Mouse (Mus musculus): ENCODE measurements around the gene Lhx1.
A peak's percentile ranks its signal among the peaks of the same experiment; 100 is the strongest.

The Lhx1 gene

DNA sequence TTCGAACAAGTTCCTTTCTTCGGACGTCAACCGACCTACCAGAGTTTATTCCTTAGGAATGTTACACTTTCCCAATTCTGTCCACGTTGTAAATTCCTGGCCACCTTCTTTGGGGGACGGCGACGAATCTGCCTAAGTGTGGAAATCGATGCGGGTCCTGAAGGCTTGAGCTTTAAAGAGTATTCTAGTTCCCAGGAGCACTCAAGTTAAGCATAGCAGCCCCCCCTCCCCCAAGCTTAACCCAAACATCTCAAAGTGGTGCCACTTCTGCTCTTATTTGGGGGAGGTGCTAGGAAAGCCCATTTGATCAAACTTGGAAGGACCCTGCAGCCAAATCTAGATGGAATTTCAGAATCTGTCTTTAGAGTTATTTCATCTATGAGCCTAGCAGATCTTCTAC, 1.1 kb upstream of the Lhx1 start:
- DNase-seq (ENCODE audit: low spot score), result no peak

DNA sequence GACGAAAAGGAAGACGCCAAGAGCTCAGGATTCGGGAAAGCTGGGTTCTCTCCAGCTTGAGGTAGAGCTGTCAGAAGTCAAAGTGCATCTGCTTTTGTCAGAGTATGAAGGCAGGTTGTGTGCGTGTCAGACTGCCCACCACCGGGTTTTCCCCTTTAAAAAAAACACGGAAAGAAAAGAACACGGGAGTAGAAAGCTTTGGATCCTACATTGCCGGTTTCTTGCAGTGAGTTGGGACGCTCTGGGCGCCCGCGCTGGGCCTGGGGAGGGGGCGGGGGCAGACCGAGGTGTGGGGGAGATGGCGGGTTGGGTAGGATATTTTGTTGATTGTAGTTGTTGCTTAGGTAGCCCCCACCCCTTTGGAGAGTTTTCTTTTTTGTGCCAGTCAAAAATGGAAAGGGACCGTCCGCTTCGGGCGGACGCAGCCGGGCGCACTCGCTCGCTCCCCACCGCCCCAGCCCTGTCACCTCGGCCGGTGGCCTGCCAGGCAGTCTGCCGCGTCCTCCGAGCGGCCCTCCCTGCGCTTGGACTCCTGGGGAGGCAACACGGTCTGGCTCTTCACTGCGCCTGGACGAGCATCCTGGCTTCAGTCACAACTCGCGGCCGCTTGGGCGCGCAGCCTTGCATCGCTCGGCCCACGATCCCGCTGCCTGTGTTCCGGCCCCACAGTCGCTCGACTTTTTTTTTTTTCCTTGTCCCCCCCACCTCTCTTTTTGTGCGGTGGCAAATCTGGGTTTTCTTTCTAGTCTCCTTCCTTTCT, 644 bp downstream of the Lhx1 start:
- no peak for DNase-seq (ENCODE audit: low spot score)

DNA sequence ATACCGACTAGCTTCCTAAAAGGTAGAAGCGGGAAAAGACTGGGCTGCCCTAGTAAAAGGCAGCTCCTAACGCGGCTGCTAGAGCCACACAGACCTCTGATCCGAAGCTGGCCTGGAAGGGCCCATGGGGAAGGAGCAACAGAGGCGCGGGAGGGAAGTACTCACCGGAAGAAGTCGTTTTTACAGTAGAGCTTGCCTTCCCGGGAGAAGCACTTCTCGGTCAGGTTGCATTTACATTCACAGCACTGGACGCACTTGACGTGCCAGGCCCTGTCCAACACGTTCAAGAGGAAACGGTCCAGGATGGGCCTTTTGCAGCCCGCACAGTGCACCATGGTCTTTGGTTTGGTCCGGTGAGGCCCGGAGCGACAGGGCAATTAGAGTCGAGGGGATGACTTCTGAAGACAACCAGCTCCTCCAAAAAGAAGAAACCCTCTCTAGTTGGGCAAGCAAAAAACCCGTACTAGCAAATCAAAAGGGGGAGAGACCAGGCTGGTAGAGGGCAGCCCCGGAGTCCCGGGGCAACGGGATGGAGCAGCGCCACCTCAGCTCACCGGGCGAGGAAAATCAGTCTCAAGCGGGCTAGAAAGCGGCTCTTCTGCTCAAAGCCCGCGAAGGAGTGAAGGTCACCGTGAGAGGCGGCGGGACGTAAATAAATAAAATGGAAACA, 1.4 kb downstream of the Lhx1 start:
- DNase-seq (ENCODE audit: low spot score), result no peak

DNA sequence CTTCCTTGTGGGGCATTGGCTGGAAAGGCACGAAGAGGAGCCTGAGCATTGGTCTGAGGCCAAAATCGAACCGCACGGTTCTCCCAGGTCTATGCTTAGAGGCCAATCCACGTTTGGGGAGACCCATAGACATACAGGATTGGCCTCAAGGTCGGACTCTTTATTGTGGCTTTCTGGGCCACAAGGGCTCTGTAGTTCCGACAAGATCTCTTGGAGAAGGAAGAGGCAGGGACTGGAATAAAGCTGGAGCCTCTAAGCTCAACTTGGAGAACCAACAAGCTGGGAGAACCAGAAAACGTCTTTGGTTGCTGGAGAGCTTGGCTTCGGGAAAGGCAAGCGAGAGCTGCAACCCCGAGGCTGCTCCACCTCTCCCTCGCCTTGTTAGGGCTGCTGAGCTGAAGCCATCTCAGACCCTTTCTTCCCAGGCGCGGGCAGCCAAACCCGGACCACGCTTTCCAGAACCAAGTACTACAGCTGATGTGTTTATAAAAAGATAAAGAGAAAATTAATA, 2.0 kb downstream of the Lhx1 start:
- no peak for DNase-seq (ENCODE audit: low spot score)

DNA sequence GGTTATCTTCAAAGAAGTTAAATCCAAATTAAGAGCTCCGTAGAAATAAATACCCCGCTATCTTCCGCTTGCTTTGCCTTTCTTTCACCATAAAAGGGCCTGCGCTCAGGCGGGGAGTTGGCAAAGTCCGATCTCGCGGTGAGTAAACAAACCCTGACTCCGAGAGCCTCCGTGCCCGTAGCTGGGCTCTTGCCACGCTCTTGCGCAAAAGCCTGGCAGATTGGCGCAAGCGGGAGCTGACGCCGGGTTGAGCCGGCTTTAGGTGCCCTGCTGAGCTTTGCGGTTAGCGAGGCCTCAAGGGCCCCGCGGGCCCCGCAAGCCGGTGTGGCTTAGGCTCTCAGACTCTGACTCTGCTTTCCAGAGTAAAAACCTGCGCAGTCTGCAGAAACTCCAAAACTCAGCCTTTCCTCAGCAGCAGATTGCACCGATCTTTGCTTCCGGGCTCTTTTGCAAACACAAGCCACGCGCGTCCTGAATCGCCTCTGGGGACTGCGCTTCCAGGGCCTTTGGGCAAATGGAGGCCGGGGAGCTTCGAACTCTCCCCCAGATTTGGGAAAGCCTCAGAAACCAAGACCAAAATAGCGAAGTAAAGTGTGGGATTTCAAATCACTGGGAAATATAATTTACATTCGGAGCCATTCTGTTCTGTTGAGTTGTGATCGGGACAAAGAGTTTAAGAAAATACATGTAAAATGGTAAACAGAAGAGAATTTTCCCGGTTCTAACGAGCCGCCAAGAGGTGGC, 2.6 kb downstream of the Lhx1 start:
- no peak for DNase-seq (ENCODE audit: low spot score)

DNA sequence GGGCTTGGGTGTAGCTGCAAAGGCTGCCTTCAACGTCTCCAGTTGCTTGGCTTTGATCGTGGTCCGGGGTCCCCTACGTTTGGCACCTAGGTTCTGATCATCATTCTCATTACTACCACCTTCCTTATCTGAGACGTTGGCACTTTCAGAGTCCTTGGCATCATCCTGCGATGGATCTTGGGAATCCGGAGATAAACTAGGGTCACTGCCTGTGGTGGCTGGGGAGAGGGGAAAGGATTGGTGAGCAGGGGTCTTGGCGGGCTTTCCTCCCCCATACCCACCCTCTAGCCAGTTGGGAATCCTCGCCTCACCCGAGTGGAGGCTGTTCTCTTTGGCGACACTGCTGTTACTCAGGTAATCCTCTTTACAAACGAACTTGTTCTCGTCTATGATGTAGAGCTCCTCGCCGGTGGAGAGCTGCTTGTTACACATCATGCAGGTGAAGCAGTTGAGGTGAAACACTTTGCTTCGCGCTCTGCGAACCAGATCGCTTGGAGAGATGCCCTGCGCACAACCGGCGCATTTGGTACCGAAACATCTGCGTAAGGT, 3.5 kb downstream of the Lhx1 start:
- DNase-seq (ENCODE audit: low spot score), result no peak

DNA sequence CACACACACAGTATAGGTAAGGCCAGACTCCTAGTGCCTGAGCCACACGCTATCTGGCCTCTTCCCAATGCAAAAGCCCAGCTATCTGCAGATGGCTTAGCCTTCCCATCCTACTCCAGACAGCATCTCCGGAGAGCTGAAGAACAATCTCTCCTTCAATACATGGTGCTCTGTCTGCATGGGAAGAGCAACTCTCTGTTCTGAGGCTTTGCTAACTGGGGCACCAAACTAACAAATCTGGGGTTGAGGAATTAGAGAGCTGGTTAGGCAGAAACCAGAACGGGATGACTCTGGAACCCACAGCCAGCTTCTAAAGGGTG, 4.3 kb downstream of the Lhx1 start:
- no peak for DNase-seq (ENCODE audit: low spot score)

DNA sequence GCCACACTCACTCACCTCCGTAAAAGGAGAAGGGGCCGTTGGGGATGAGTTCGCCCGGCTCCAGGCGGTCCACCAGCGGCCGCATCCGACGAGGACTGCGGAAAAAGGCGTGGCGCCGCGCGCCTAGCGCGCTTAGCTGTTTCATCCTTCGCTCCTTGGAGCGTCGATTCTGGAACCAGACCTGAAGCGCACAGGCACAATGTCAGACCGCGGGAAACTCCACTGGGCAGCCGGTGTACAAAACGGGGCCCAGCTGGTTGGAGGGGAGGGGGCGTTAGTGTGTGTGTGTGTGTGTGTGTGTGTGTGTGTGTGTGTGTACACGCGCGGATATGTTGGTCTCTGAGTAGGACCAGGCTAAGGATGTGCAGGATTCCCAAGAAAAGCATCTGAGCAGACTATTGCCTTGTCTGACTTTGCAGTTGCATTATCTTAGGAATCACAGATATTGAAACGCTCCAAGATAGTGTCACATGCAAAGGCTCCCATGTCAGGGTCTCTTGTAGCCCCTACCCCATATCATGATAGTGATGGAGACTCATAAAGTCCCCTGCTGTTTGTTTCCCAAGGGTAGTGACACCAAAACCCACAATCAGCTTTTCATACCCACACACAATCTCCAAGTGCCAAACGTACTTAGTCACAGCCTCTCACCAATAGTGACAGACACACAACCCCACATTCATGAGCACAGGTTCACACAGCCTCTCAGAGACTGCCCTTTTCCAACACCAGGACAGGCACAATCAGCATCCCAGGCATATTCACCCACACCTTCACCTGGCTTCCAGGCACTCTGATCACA, 4.9 kb downstream of the Lhx1 start:
- DNase-seq (ENCODE audit: low spot score), result no peak

DNA sequence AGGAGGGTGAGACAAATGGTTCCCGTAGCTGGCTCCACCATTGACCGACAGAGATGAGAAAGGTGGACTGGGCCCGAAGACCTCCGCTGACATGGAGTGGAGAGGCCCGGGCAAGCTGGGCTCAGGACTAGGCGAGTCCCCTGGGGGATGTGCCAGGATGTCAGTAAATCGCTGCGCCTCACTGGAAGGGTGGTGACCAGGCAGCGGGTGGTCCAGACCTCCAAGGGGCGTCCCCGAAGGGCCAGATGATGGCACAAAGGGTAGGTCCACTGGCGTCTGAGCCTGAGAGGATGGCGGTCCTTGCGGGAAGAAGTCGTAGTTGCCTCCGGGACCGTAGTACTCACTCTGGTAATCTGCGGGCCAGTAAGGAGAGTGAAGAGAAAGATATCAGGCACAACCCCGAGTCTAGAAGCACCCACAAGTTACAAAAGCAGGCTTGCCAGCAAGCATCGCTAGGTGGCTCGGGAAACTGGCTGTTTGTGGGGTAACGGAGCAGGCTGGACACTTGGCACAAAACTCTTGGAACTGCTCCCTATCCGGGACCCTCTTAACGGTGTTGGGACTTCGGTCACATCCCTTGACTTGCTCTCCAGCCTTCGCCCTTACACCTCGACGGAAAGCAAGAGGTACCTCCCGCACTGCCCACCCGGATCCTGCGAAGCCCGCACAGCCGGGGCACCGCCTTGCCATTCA, 5.6 kb downstream of the Lhx1 start:
- no peak for DNase-seq (ENCODE audit: low spot score)

DNA sequence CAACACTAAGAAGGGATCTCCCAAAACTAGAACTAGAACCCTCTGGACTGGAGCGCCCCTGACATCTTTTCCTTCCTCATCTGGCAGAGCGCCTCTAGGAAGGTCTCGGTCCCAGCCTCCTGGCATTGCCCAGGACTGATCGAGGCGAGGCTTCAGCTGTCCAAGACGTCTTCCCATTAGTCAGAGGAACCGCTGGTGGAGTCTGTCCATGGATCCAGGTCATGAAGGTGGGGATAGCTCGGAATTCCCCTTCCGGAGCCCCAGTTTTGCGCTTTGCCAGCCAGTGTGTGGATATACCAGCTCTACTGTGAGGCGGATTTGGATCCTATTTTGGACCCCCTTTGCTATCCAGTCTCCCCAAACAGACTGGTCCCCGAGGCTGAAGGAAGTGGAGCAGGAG, 6.3 kb downstream of the Lhx1 start:
- no peak for DNase-seq (ENCODE audit: low spot score)

DNA sequence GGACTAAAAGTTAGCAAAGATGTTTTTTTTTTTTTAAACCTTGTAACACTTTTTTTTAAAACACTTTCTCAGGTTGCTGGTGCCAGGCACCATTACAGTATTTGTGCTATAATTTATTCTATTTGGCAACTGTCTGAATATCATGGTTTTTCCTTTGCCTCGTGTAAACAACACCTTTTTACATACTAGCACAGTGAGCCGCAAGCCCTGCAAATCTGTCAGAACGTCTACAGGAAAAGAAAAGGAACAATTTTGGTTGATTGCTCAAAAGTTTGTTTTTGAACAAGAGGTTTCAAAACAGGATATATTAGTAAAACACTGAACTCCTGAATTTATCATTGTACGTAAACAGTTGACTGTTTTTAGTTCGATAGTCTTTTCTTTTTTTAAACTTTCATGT, 7.1 kb downstream of the Lhx1 start:
- DNase-seq (ENCODE audit: low spot score), result no peak

DNA sequence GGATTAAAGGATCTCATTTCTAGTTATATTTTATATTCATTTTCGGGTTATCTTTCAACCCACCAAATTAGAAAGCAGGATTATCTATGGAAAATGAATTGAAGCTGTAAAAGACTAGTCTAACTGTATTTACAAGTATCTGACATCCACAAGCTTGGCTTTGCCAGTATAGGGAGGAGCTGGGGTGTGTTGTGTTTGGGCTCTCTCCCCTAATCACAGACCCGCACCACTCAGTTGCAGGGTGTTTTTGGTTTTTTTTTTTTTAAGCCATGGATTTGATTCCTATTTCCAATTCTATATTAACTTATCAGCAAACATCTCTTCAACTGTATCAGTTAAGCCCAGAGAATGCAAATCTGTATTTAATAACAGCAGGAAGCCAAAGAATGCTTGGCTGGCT, 7.9 kb downstream of the Lhx1 start:
- no peak for DNase-seq (ENCODE audit: low spot score)

DNA sequence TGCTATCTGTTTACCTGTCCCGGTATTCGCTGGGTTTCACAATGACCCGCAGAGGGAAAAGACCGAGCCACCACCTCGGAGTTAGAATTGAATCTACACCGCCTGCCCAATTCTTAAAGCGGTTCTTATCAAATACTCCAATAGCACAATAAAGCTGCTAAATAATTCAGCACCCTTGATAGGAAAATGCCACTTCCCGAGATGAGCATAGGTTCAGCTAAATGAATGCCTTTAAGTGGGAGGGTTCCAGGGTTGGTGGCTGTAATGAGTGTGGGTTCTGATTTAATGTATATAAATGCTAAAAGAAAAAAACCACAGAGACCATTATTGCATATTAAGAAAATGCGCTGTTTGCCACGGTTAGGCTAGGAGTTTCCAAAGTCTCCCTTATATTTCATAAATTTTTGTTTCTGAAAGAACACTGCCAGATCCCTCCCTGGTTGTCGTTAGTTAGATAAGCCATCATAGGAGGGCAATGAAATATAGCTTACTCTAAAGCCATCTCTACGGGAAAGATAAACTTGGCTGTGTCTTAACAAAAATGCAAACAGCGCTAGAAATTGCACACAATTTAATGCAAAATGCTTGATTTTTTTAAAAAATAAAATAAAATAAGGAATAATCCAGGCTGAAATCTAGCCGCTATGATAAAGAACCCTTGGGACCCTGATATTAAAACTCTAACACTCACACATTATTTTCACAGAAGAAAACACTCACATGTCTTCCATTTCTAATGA, 8.7 kb downstream of the Lhx1 start:
- no peak for DNase-seq (ENCODE audit: low spot score)

DNA sequence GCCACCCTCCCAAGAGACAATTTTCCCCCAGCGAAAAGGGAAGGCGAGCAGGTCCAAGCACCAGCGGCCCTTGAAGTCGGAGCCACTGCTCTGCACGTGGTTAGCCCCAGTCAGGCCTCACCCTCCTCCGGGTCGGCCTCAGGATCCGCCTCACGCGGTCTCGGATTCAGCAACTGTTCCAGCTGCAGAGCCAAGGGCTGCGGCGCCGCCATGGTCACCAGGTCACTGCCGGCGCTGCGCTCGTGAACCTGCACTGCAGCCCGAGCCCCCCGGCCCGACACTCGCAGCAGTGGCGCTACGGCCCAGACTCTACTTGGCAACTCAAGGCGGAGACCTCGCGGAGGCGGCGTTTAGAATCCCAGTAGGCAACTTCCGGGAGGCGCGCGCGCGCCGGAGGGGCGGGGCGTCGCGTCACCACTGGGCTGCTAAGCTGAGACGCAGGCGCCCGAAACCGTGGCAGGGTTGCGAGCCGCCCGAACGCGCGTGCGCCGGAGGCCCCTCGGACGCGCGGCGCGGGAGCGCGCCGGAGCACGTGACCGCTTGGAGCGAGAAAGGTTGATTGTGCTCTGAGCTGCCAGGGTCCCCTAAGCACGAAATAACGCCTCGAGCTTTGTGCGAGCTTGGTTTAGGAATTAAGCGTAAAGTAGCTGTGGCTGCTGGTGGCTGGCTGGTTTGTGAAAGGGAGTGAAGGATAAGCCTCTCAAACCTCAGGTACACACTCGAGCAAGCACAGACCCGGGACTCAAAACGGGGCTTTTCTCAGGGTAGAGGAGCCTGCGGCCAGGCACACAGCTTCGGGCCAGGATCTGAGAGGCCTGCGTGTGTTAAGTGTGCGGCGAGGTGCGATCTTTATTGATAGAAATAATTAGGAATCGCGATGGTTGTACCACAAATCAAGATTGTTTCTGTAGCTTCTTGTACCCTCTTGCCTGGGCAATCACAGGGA, 11.9 kb downstream of the Lhx1 start, which contains the start of gene Aatf:
Aatf (minus strand) TSS at position 352 of the 946 bp plus-strand sequence.
- DNase-seq (ENCODE audit: low spot score), result peak; percentile 97

DNA sequence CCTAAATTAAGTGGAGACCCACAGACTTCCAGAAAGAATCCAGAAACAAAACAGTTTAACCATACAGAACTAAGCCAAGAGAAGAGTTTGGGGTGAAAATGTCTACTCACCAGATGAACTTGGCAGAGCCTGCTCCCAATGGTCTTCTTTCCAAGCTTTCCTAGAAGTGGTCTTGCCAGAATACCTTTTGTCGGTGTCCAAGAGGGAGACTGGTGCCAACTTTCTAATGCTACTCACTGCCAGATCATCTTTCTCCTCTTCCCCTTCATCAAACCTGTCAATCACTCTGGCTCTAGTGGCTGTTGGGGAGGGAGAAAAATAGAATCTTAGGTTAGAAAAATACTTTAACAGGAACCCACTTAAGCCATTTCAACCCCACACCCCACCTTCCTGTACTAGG, 13.3 kb downstream of the Lhx1 start:
- no peak for DNase-seq (ENCODE audit: low spot score)

DNA sequence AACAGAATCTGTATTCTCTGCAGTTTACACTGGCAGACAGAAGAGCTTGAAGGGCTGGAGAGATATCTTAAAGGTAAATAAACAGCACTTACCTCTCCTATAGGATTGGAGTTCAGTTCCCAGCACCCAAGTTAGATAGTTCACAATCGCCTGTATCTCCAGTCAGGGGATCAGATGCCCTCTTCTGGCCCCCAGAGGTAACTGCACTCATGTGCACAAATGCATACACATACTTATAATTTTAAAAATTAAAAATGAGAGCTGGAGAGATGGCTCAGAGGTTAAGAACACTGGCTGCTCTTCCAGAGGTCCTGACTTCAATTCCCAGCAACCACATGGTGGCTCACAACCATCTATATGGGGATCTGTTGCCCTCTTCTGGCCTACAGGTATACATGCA, 21.0 kb downstream of the Lhx1 start:
- DNase-seq (ENCODE audit: low spot score), result no peak

DNA sequence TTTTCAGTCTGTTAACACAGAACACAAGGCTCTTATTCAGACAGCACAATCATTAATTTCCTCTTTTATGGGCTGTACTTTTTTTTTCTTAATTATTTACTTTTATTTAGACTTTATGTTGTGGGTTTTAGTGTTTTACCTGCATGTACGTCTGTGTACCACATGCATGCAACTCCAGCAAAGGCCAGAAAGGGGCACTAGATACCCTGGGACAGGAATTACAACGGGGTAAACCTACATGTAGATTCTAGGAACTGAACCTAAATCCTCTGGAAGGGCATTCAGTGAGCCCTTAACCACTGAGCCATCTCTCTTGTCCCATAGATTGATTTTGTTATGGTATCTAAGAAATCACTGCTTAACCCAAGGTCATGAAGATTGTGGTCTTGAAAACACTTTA, 27.4 kb downstream of the Lhx1 start:
- no peak for DNase-seq (ENCODE audit: low spot score)

DNA sequence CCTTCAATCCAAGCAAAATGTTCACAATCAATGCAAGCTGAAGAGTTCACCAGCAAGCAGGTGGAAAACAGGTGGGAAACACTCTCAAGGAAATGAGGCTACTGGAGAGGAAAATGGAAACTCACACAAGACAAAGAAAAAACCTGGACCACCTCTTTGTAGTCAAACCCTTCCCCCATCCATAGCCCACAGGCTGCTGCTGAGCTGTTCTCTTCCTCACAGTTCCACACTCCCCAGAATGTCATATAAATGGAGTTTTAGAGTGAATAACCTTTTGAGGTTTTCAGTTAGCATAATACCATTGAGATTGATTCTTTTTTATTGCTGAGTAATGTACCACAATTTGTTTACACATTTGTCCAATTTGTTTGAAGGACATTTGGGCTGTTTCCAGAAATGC, 28.4 kb downstream of the Lhx1 start:
- no peak for DNase-seq (ENCODE audit: low spot score)

DNA sequence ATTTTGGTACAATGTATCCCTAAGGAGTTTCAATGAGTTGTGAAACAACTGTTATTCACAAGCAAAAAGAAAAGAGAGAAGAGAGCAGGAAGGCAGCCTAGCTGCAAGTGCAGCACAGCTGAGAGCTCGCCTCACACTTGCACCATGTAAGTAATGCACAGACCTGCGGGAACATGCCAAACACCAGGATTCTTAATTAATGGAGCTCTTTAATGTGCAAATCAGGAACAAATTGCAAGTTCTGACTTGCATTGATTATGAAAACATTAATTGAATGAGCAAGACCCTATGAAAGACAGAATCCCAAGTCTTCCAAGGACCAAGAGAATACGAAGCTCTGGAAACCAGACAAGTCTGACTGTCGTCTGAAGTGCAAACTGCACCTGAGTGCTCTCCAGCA, 29.6 kb downstream of the Lhx1 start:
- no peak for DNase-seq (ENCODE audit: low spot score)

DNA sequence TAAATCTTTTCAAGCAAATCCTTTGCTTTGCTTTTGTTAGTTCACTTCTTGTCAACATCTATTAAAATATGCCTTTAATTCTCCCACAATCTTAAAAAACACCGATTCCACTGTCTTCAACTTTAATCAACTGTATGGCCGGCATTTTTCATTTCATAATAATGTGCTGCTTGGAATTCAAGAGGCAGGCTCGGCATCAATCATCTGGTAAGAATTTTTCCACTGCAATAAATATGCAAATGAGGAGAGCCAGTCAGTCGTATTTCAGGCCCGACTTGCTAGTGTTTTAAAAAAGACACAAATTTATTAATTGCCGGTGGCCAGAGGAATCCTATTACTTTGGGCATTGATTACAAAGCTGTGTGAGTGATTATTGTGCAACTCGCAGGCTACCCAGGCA, 43.7 kb downstream of the Lhx1 start:
- no peak for DNase-seq (ENCODE audit: low spot score)

Data from T-cell, adult 2 months (primary cell).